Mouse (Mus musculus): ENCODE measurements around the gene Fbrs.

Fbrs gene

DNA sequence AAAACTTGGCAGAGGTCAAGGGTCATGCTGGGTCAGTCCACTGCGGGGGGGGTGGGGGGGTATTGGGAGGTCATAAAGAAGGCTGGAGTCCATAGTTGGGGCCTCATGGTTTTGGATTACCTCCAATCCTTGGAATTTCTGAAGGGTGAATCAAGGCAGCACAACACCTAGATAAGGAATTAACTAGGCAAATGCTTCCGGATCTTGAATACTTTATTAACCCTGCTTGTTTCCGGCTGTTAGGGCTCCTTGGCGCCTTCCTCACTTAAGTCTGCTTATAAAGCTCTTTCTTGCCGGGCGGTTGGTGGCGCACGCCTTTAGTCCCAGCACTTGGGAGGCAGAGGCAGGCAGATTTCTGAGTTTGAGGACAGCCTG is 34.0 kb downstream of the Fbrs start:
- in situ Hi-C loops (cut with MboI, MseI): no loop called here

GRCm38 (mm10) chr7:127513781-127514180 is 34.8 kb downstream of the Fbrs start:
- in situ Hi-C loops (cut with MboI, MseI): no loop called here

GRCm38 (mm10) chr7:127515846-127516245 is 36.8 kb downstream of the Fbrs start:
- in situ Hi-C loops (cut with MboI, MseI): no loop called here

GRCm38 (mm10) chr7:127516344-127516743 is 37.3 kb downstream of the Fbrs start:
- in situ Hi-C loops (cut with MboI, MseI): no loop called here

- in situ Hi-C loops (cut with MboI, MseI): no loop called here
These were observed 40.3 kb downstream of the Fbrs start, which contains the start of gene Gm42715 for GRCm38 (mm10) chr7:127519284-127519683. Gene Gm42715, plus strand, starts transcription at chr7:127519584.

Measured in T-helper 17 cell (primary cell).